Mouse (Mus musculus): ENCODE measurements at regions not wholly inside any gene's neighbourhood (a gene's known extent, or its start where the extent isn't known, plus 50 kb on each side); places are given as distances from the start of the nearest gene placed in this dataset.

DNA sequence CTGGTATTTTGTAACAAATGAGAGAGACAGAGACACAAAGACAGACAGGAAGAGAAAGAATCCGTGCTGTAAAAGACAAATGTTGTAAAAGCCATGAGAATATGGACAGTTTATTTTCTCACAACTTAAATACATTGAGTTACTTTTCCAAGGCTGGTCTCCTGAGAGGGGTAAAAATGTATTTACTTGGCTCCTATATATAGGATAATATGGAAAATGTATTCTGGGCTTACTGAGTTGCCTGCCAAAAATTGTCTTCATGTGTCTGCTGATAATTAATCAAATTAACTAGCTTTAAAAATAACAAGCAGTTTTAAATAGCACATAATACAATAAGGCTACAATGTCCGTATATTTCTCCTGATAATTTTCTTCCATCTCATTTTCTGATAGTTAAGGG, 216.2 kb upstream of the Nrip1 start:
- TF ChIP-seq POLR2AphosphoS2 (IDR thresholded peaks at IDR 0.05; ENCODE audit: insufficient read length, low read depth) (no peak), REST (IDR thresholded peaks at IDR 0.05; ENCODE audit: insufficient read depth, insufficient read length) (no peak), MAX (IDR thresholded peaks at IDR 0.05; ENCODE audit: low read depth) (no peak), POLR2A (IDR thresholded peaks at IDR 0.05; ENCODE audit: insufficient read length, low read depth) (no peak), MYOG (IDR thresholded peaks at IDR 0.05; ENCODE audit: control insufficient read depth in 1 of 3, insufficient read depth in 1 of 3, insufficient read length in 2 of 3, low read depth in 2 of 3) (no peak), CEBPB (IDR thresholded peaks at IDR 0.05; ENCODE audit: insufficient read depth, poor library complexity, severe bottlenecking) (no peak), TCF12 (IDR thresholded peaks at IDR 0.05; ENCODE audit: insufficient read depth, poor library complexity, severe bottlenecking) (no peak), TCF3 (IDR thresholded peaks at IDR 0.05; ENCODE audit: insufficient read length, low read depth) (no peak), USF1 (IDR thresholded peaks at IDR 0.05; ENCODE audit: low read depth) (no peak), E2F4 (IDR thresholded peaks at IDR 0.05; ENCODE audit: insufficient read depth) (no peak), SRF (IDR thresholded peaks at IDR 0.05; ENCODE audit: control insufficient read depth, insufficient read length, low read depth) (no peak)

Measured in myocyte (in vitro differentiated cells).